21 mouse cellular contexts compared by ENCODE assay signal in the genomic region with DNA sequence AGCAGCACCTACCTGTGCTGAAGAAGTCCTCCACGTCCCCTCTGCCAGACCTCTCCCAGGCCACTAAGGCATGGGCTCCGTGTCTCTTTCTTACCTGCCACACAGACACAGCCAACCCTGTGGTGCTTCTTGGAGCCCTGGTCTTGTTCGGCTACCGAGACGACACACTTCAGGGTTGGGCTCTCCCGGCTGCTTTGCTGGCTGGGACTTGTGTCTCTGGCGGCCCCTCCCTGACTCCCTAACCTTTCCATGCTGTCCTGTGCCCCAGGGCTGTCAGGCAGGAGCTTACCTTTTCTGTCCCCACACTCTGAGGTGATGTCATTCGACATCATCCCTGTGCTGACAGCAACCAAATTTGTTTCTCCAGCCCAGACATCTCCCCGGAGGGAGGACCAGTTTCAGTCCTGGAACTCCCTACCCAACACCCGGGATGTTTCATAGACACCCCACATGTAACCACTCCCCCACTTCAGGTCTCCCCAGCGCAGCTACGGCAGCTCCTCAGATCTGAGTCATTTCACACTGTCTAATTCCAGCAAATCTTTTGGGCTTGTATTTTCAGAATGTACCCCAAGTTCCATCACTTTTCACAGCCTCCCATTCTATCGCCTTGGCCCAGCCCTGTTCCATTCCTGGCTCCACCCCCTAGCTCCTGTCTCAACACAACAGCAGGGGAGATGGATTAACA. TPM values are rescaled to one million over a fixed set of nuclear protein-coding genes. Genes with fewer than 3 reads are reported as not detected.
DNase-seq lines count a peak whose midpoint lies in the region; ATAC-seq and TF ChIP-seq lines count a peak whose summit lies in the region.
"Had no signal": no experiment of that assay in that cellular context is flagged by ENCODE, and none has a peak within 500 bp of the region (broad histone marks: within the 10 kb centered on the region; RNA-seq: fewer than 3 reads in every experiment).

No protein-coding gene starts in this region.

- DNase-seq in forebrain, embryonic 11.5 days (ENCODE audit: low spot score): no peak
- DNase-seq in layer of hippocampus, adult 2 months (ENCODE audit: low spot score in 2 of 2): no peak
- no peak for DNase-seq in layer of hippocampus, adult 9-11 months
- DNase-seq in right cerebral cortex, postnatal 25 days: peak; percentile 65
- no peak for DNase-seq in right cerebral cortex, postnatal 14 days
- DNase-seq in stomach, postnatal 0 days (ENCODE audit: low spot score): no peak
- no peak for DNase-seq in ovary, adult 18-20 months (ENCODE audit: low spot score)
- DNase-seq: cerebellum, adult 8-10 months; forebrain, postnatal 0 days; gastrocnemius, postnatal 25 days; kidney, adult 8-10 months; liver, embryonic 13.5 days; lung, embryonic 14.5 days; lung, postnatal 4 days; thymus, postnatal 25 days had no signal

- 81% methylated on average over 13 of the region's 13 CpGs for WGBS in forebrain, embryonic 13.5 days
- 81% methylated on average over 13 of the region's 13 CpGs for WGBS in forebrain, embryonic 11.5 days
- 57% methylated on average over 13 of the region's 13 CpGs for WGBS in stomach, postnatal 0 days

- H3K4me2 ChIP-seq in forebrain, embryonic 13.5 days: no peak overlapping the region
- H3K4me2 ChIP-seq in forebrain, embryonic 11.5 days (ENCODE audit: low read depth, low read length, severe bottlenecking): no peak overlapping the region
- H3K4me2 ChIP-seq in stomach, postnatal 0 days (replicated peaks; ENCODE audit: low read depth): no peak overlapping the region
- H3K4me2 ChIP-seq: embryonic facial prominence, embryonic 12.5 days; hindbrain, embryonic 12.5 days; liver, embryonic 13.5 days; lung, embryonic 14.5 days had no signal

- H3K27me3 ChIP-seq in forebrain, embryonic 13.5 days: no peaks in the 10 kb centered on the region
- no peaks in the 10 kb centered on the region for H3K27me3 ChIP-seq in forebrain, embryonic 11.5 days (ENCODE audit: control insufficient read depth, insufficient read depth, low read length)
- H3K27me3 ChIP-seq in stomach, postnatal 0 days (ENCODE audit: control insufficient read depth, insufficient read depth, low read length): no peaks in the 10 kb centered on the region
- H3K27me3 ChIP-seq: embryonic facial prominence, embryonic 12.5 days; hindbrain, embryonic 12.5 days; liver, embryonic 13.5 days had no signal

- no peak for TF ChIP-seq CTCF in layer of hippocampus, adult 2 months (conservative IDR thresholded peaks at IDR 0.05)
- TF ChIP-seq CTCF in stomach, postnatal 0 days (IDR thresholded peaks at IDR 0.05; ENCODE audit: low read depth): no peak

- no peak overlapping the region for H3K27ac ChIP-seq in forebrain, embryonic 13.5 days
- no peak overlapping the region for H3K27ac ChIP-seq in forebrain, embryonic 11.5 days (ENCODE audit: low read depth, low read length)
- peak overlapping the region; percentile 77 for H3K27ac ChIP-seq in layer of hippocampus, adult 2 months
- peak overlapping the region; percentile 49; the same call in 1 of the 2 replicates for H3K27ac ChIP-seq in stomach, postnatal 0 days (replicated peaks)
- H3K27ac ChIP-seq: embryonic facial prominence, embryonic 12.5 days; hindbrain, embryonic 12.5 days; liver, embryonic 13.5 days had no signal

- no peak for ATAC-seq in forebrain, embryonic 13.5 days
- no peak for ATAC-seq in forebrain, embryonic 11.5 days (replicated peaks; ENCODE audit: low FRiP score)
- ATAC-seq in stomach, postnatal 0 days (ENCODE audit: low FRiP score, low TSS enrichment): no peak
- ATAC-seq: forebrain, postnatal 0 days; inflammation-experienced regulatory T-cells, adult 6 months; midbrain, embryonic 16.5 days had no signal

- no peaks in the 10 kb centered on the region for H3K9me3 ChIP-seq in forebrain, embryonic 13.5 days (replicated peaks)
- H3K9me3 ChIP-seq in forebrain, embryonic 11.5 days (ENCODE audit: control insufficient read depth, low read length): no peaks in the 10 kb centered on the region
- H3K9me3 ChIP-seq in stomach, postnatal 0 days (ENCODE audit: control insufficient read depth, low read length): no peaks in the 10 kb centered on the region
- H3K9me3 ChIP-seq: embryonic facial prominence, embryonic 12.5 days; hindbrain, embryonic 12.5 days; liver, embryonic 13.5 days had no signal

- 0 out of 2 replicates have a peak overlapping the region, but pooled peaks have one; percentile 8 for H3K9ac ChIP-seq in forebrain, embryonic 13.5 days
- no peak overlapping the region for H3K9ac ChIP-seq in forebrain, embryonic 11.5 days (ENCODE audit: low read length)
- no peak overlapping the region for H3K9ac ChIP-seq in stomach, postnatal 0 days (ENCODE audit: low read length)
- H3K9ac ChIP-seq: embryonic facial prominence, embryonic 12.5 days; forebrain, postnatal 0 days; hindbrain, embryonic 12.5 days; liver, embryonic 13.5 days; lung, embryonic 14.5 days had no signal

- peaks cover 46% of the 10 kb centered on the region for H3K36me3 ChIP-seq in forebrain, embryonic 13.5 days (ENCODE audit: poor library complexity, severe bottlenecking)
- H3K36me3 ChIP-seq in forebrain, embryonic 11.5 days (ENCODE audit: control insufficient read depth, insufficient read depth, low read length): no peaks in the 10 kb centered on the region; the same call in 1 of the 2 replicates
- H3K36me3 ChIP-seq in stomach, postnatal 0 days (ENCODE audit: control insufficient read depth, insufficient read depth, low read length): peaks cover 4% of the 10 kb centered on the region

- peaks cover 44% of the 10 kb centered on the region for H3K4me1 ChIP-seq in forebrain, embryonic 13.5 days
- peaks cover 5% of the 10 kb centered on the region; the same call in 1 of the 2 replicates for H3K4me1 ChIP-seq in forebrain, embryonic 11.5 days (replicated peaks; ENCODE audit: control insufficient read depth, insufficient read depth, low read length)
- peaks cover 2% of the 10 kb centered on the region; the same call in 1 of the 2 replicates for H3K4me1 ChIP-seq in stomach, postnatal 0 days (replicated peaks; ENCODE audit: control insufficient read depth, insufficient read depth)

- H3K4me3 ChIP-seq in forebrain, embryonic 13.5 days: no peak overlapping the region
- H3K4me3 ChIP-seq in forebrain, embryonic 11.5 days (ENCODE audit: low read depth, low read length): no peak overlapping the region
- H3K4me3 ChIP-seq in layer of hippocampus, adult 2 months: no peak overlapping the region
- no peak overlapping the region for H3K4me3 ChIP-seq in stomach, postnatal 0 days (ENCODE audit: low read depth, low read length)
- H3K4me3 ChIP-seq: embryonic facial prominence, embryonic 12.5 days; hindbrain, embryonic 12.5 days; liver, embryonic 13.5 days had no signal

- TF ChIP-seq EP300 in stomach, postnatal 0 days (optimal IDR thresholded peaks at IDR 0.05): no peak

RNA-seq across cellular contexts. Expression of a gene that starts 9.8 kb away (rescaled TPM):
- 53.5 and 58.2 TPM in 2 replicates for polyA plus RNA-seq in forebrain, embryonic 13.5 days (2015; fragmentation: Nextera tagmentation; extraction: Ambion mirVana)
- 80.6 and 83.5 TPM in 2 replicates for polyA plus RNA-seq in forebrain, embryonic 11.5 days (2014; fragmentation: Nextera tagmentation; extraction: Ambion mirVana)
- 100 to 1,000 TPM; 246 to 249 TPM for total RNA-seq in layer of hippocampus, adult 2 months (2021)
- polyA plus RNA-seq in stomach, postnatal 0 days (2015; fragmentation: Nextera tagmentation; extraction: Ambion mirVana): 15.2 and 17.8 TPM in 2 replicates

RNA-seq across cellular contexts. Expression of a gene that starts 15.8 kb away (rescaled TPM):
- polyA plus RNA-seq in forebrain, embryonic 13.5 days (2015; fragmentation: Nextera tagmentation; extraction: Ambion mirVana): 141 and 143 TPM in 2 replicates
- polyA plus RNA-seq in forebrain, embryonic 11.5 days (2014; fragmentation: Nextera tagmentation; extraction: Ambion mirVana): 23.3 and 25.7 TPM in 2 replicates
- total RNA-seq in layer of hippocampus, adult 2 months (2021): 10 to 100 TPM; 85.4 to 90.5 TPM
- 80.7 and 84.6 TPM in 2 replicates for polyA plus RNA-seq in stomach, postnatal 0 days (2015; fragmentation: Nextera tagmentation; extraction: Ambion mirVana)

RNA-seq across cellular contexts. Expression of a gene that starts 40.2 kb away (rescaled TPM):
- 0.96 and 1.4 TPM in 2 replicates for polyA plus RNA-seq in forebrain, embryonic 13.5 days (2015; fragmentation: Nextera tagmentation; extraction: Ambion mirVana)
- polyA plus RNA-seq in forebrain, embryonic 11.5 days (2014; fragmentation: Nextera tagmentation; extraction: Ambion mirVana): 18.0 and 20.4 TPM in 2 replicates
- 1 to 10 TPM; 1.2 to 1.5 TPM for total RNA-seq in layer of hippocampus, adult 2 months (2021)
- 6.4 and 7.8 TPM in 2 replicates for polyA plus RNA-seq in stomach, postnatal 0 days (2015; fragmentation: Nextera tagmentation; extraction: Ambion mirVana)
- total RNA-seq: MEL had no signal
- polyA plus RNA-seq: inflammation-experienced regulatory T-cells, adult 6 months had no signal

RNA-seq across cellular contexts. Expression of a gene that starts 43.8 kb away (rescaled TPM):
- 194 and 202 TPM in 2 replicates for polyA plus RNA-seq in forebrain, embryonic 13.5 days (2015; fragmentation: Nextera tagmentation; extraction: Ambion mirVana)
- 251 and 263 TPM in 2 replicates for polyA plus RNA-seq in forebrain, embryonic 11.5 days (2014; fragmentation: Nextera tagmentation; extraction: Ambion mirVana)
- 100 to 1,000 TPM; 150 to 166 TPM for total RNA-seq in layer of hippocampus, adult 2 months (2021)
- 70.3 and 78.7 TPM in 2 replicates for polyA plus RNA-seq in stomach, postnatal 0 days (2015; fragmentation: Nextera tagmentation; extraction: Ambion mirVana)

Comparison
In these comparisons a context has a peak if more than half of its experiments do, and no peak if none do; other contexts are left out.
1. H3K27ac ChIP-seq: peak in layer of hippocampus, adult 2 months (single experiment) and stomach, postnatal 0 days (single experiment); none in forebrain, embryonic 13.5 days (single experiment) and forebrain, embryonic 11.5 days (single experiment).